Mouse (Mus musculus): ENCODE measurements at regions not wholly inside any gene's neighbourhood (a gene's known extent, or its start where the extent isn't known, plus 50 kb on each side); places are given as distances from the start of the nearest gene placed in this dataset.

DNA sequence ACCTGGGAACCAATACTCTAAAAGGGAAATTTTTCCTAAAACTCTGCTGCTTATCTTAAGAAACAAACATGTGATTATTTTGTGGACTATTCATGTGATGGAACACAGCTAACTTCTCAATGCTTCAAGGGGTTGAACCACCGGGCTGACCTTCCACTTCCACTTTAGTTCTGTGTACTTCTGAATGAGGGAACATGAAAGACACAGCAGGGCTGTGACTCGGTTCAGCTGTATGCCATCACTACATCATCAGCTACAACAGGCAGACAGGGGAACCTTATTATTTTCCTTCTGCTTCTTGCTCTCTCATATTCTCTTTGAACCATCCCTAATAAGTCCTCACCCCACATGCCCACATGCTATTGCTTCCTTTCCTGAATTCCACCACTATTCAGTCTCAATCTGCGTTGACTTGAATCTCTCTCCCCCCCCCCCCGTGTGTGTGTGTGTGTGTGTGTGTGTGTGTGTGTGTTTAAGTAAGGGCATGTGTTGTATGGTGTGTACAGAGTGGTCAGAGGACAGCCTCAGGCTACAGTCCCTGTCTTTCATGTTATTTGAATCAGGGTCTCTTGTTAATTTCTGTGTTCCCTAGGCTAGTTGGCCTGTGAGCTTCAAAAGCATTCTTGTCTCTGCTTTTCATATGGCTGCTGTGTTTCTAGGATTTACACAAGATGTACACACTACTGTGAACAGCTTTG lies 485.7 kb downstream of the Lmo7 start:
- TF ChIP-seq POLR2A (IDR thresholded peaks at IDR 0.05; ENCODE audit: low read depth, low read length) = no peak
- no peak for TF ChIP-seq CTCF (IDR thresholded peaks at IDR 0.05; ENCODE audit: extremely low read depth, insufficient read depth, insufficient read length, insufficient replicate concordance)
- no peak overlapping the region for H3K4me3 ChIP-seq (ENCODE audit: extremely low read depth, insufficient read depth, insufficient read length)
- no peaks in the 10 kb centered on the region for H3K4me1 ChIP-seq (ENCODE audit: control insufficient read depth, insufficient read depth, insufficient read length)
- 78% methylated on average over 4 of the region's 4 CpGs for WGBS
- no peaks in the 10 kb centered on the region for H3K27me3 ChIP-seq (ENCODE audit: control insufficient read depth, insufficient read depth, low read length)
- no peak for DNase-seq (ENCODE audit: low read depth in 1 of 2, low spot score in 2 of 2)
- H3K27ac ChIP-seq (ENCODE audit: insufficient read depth, low read length) = no peak overlapping the region
- H3K36me3 ChIP-seq (ENCODE audit: control insufficient read depth, insufficient read depth, low read length) = no peaks in the 10 kb centered on the region

DNA sequence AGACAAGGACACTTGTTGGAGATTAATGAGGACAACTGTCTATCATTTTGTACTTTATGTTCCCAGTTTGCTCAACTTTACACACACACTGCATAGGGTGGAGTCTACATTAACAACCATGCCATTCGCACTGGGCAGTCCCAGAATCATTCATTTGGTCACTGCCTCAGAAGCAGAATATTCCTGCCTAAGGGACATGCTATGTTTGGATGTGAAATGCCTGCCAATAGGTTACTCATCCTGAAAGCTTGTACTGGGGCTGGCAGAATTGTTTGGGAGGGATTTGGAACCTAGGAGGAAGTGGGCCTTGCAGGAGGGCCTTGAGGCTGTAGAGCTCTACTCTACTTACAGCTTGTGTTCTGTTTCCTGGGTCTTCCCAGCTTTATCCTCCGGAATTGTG lies 482.3 kb downstream of the Lmo7 start:
- TF ChIP-seq POLR2A (IDR thresholded peaks at IDR 0.05; ENCODE audit: low read depth, low read length) (no peak), CTCF (IDR thresholded peaks at IDR 0.05; ENCODE audit: extremely low read depth, insufficient read depth, insufficient read length, insufficient replicate concordance) (no peak)
- Histone ChIP-seq H3K36me3 (ENCODE audit: control insufficient read depth, insufficient read depth, low read length) (no peaks in the 10 kb centered on the region), H3K4me1 (ENCODE audit: control insufficient read depth, insufficient read depth, insufficient read length) (no peaks in the 10 kb centered on the region), H3K27ac (ENCODE audit: insufficient read depth, low read length) (no peak overlapping the region), H3K4me3 (ENCODE audit: extremely low read depth, insufficient read depth, insufficient read length) (no peak overlapping the region), H3K27me3 (ENCODE audit: control insufficient read depth, insufficient read depth, low read length) (no peaks in the 10 kb centered on the region)
- DNase-seq (ENCODE audit: low read depth in 1 of 2, low spot score in 2 of 2) = no peak
- 81% methylated on average over 2 of the region's 2 CpGs for WGBS

DNA sequence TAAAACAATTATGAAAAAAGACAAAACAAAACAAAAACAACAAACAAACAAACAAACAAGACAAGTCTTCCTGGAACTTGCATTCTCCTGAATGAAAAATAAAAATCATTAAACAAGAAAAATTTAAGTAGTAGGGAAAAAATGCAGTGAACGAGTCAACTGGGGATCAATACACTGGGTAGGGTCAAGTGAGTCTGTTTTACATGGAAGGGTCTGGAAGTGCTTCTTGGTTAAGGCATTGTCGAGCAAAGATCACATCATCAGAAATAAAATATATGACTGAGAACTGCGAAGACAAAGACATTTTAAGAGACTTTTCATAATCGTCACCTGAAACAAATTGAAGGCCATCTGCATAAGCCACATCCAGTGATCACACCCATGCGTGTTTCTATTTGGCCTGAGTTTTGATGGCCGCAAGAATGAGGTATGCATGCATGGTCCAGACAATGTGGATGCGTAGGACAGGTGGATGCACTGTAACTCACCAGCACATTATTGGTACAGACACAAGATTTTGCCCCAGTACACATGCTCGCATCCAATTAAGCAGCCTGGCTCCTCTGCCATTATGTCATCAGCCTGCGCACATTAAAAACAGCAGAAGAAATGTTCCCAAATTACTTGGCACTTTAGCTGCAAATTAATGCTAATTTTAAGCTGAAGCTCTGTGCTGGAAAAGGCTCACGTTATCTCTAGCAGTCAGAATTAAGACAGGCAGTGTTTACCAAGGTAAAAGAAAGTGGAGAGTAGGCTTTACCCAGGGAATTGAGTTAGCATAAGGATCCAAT lies 475.3 kb downstream of the Lmo7 start:
- no peaks in the 10 kb centered on the region for H3K27me3 ChIP-seq (ENCODE audit: control insufficient read depth, insufficient read depth, low read length)
- no peaks in the 10 kb centered on the region for H3K36me3 ChIP-seq (ENCODE audit: control insufficient read depth, insufficient read depth, low read length)
- WGBS = 84% methylated on average over 10 of the region's 10 CpGs
- TF ChIP-seq POLR2A (IDR thresholded peaks at IDR 0.05; ENCODE audit: low read depth, low read length) = no peak
- TF ChIP-seq CTCF (IDR thresholded peaks at IDR 0.05; ENCODE audit: extremely low read depth, insufficient read depth, insufficient read length, insufficient replicate concordance) = no peak
- no peak overlapping the region for H3K4me3 ChIP-seq (ENCODE audit: extremely low read depth, insufficient read depth, insufficient read length)
- no peak overlapping the region for H3K27ac ChIP-seq (ENCODE audit: insufficient read depth, low read length)
- no peaks in the 10 kb centered on the region for H3K4me1 ChIP-seq (ENCODE audit: control insufficient read depth, insufficient read depth, insufficient read length)
- no peak for DNase-seq (ENCODE audit: low read depth in 1 of 2, low spot score in 2 of 2)

DNA sequence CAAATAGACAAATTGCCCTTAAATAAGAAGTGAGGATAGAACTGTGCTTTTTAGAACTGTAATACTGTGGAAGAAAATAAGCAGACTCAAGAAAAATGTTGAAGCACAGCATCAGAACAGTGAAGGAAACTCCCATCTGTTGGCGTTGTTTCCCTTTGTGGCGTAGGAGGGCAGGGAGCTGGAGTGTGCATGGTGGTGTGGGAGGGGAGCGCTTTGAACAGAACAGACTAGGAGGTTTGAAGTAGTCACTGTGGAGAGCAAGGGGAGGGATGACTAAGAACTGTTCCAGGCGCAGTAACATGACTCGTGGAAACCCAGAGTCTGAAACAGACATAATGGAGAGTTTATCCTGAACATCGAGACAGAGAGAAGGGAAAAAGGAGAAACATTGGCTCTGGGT lies 469.7 kb downstream of the Lmo7 start:
- H3K27me3 ChIP-seq (ENCODE audit: control insufficient read depth, insufficient read depth, low read length) = no peaks in the 10 kb centered on the region
- TF ChIP-seq POLR2A (IDR thresholded peaks at IDR 0.05; ENCODE audit: low read depth, low read length) (no peak), CTCF (IDR thresholded peaks at IDR 0.05; ENCODE audit: extremely low read depth, insufficient read depth, insufficient read length, insufficient replicate concordance) (no peak)
- H3K4me1 ChIP-seq (ENCODE audit: control insufficient read depth, insufficient read depth, insufficient read length) = no peaks in the 10 kb centered on the region
- no peak overlapping the region for H3K27ac ChIP-seq (ENCODE audit: insufficient read depth, low read length)
- DNase-seq (ENCODE audit: low read depth in 1 of 2, low spot score in 2 of 2) = no peak
- no peak overlapping the region for H3K4me3 ChIP-seq (ENCODE audit: extremely low read depth, insufficient read depth, insufficient read length)
- 81% methylated on average over 6 of the region's 6 CpGs for WGBS
- H3K36me3 ChIP-seq (ENCODE audit: control insufficient read depth, insufficient read depth, low read length) = no peaks in the 10 kb centered on the region

DNA sequence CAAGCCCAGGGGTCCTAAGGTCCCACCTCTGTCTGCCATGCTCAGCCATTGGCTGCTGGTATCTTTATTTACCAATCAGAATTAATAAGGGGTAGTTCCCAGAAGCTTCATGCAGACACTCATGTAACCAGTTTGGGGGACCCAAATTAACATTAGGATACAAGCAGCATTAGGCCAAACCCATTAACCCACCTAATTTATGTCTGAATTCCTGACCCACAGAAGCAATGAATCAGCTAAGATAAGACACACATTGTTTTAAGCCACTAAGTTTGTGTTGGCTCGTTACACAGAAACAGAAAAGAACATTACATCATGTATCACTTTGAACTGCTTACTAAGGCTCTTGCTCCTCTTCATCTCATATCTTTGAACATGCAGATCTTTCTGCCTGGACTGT lies 461.0 kb downstream of the Lmo7 start:
- Histone ChIP-seq H3K36me3 (ENCODE audit: control insufficient read depth, insufficient read depth, low read length) (no peaks in the 10 kb centered on the region), H3K4me1 (ENCODE audit: control insufficient read depth, insufficient read depth, insufficient read length) (no peaks in the 10 kb centered on the region), H3K27me3 (ENCODE audit: control insufficient read depth, insufficient read depth, low read length) (no peaks in the 10 kb centered on the region), H3K27ac (ENCODE audit: insufficient read depth, low read length) (no peak overlapping the region), H3K4me3 (ENCODE audit: extremely low read depth, insufficient read depth, insufficient read length) (no peak overlapping the region)
- TF ChIP-seq CTCF (IDR thresholded peaks at IDR 0.05; ENCODE audit: extremely low read depth, insufficient read depth, insufficient read length, insufficient replicate concordance) = no peak
- TF ChIP-seq POLR2A (IDR thresholded peaks at IDR 0.05; ENCODE audit: low read depth, low read length) = no peak
- 71% methylated on average over 1 of the region's 1 CpGs for WGBS
- no peak for DNase-seq (ENCODE audit: low read depth in 1 of 2, low spot score in 2 of 2)

DNA sequence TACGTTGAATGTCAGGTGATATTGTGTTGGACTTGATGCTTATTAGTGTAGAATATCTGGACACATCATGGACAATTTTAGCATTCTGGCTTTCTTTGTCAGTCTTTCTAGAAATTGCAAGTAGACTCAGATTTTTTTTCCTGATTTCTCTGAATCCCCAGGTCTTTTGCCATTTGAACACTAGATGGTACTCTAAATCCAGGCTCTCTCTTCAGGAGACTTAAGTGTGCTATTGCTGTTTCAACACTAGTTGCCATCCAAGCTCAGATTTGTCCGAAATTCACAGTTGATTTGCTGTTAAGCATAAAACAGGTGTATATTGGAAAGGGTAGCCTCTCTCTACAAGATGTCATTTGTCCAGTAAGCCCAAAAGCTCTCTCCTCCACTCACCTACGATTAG lies 451.5 kb downstream of the Lmo7 start:
- Histone ChIP-seq H3K27me3 (ENCODE audit: control insufficient read depth, insufficient read depth, low read length) (no peaks in the 10 kb centered on the region), H3K4me3 (ENCODE audit: extremely low read depth, insufficient read depth, insufficient read length) (no peak overlapping the region), H3K27ac (ENCODE audit: insufficient read depth, low read length) (no peak overlapping the region), H3K4me1 (ENCODE audit: control insufficient read depth, insufficient read depth, insufficient read length) (no peaks in the 10 kb centered on the region), H3K36me3 (ENCODE audit: control insufficient read depth, insufficient read depth, low read length) (no peaks in the 10 kb centered on the region)
- DNase-seq (ENCODE audit: low read depth in 1 of 2, low spot score in 2 of 2) = no peak
- TF ChIP-seq POLR2A (IDR thresholded peaks at IDR 0.05; ENCODE audit: low read depth, low read length) (no peak), CTCF (IDR thresholded peaks at IDR 0.05; ENCODE audit: extremely low read depth, insufficient read depth, insufficient read length, insufficient replicate concordance) (no peak)
- 80% methylated on average over 3 of the region's 3 CpGs for WGBS

DNA sequence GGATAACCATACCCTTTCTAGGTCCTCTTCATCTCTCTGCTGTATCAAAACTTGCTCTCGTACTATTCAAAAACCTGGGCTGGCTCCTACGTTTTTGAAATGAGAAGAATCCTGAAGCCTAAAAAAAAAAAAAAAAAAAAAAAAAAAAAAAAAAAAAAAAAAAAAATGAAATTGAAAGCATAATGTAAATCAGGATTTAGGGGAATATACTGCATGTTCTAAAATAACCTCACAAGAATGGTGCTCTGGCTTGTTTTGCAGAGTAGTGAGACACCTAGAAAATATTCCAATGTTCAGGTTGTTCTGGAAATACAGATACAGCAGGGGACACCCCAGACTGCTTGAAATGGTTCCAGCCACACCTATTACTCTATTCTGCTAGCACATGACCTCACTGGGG lies 442.0 kb downstream of the Lmo7 start:
- no peak for DNase-seq (ENCODE audit: low read depth in 1 of 2, low spot score in 2 of 2)
- H3K27me3 ChIP-seq (ENCODE audit: control insufficient read depth, insufficient read depth, low read length) = no peaks in the 10 kb centered on the region
- no peaks in the 10 kb centered on the region for H3K36me3 ChIP-seq (ENCODE audit: control insufficient read depth, insufficient read depth, low read length)
- H3K4me1 ChIP-seq (ENCODE audit: control insufficient read depth, insufficient read depth, insufficient read length) = no peaks in the 10 kb centered on the region
- 81% methylated on average over 2 of the region's 2 CpGs for WGBS
- H3K4me3 ChIP-seq (ENCODE audit: extremely low read depth, insufficient read depth, insufficient read length) = no peak overlapping the region
- TF ChIP-seq CTCF (IDR thresholded peaks at IDR 0.05; ENCODE audit: extremely low read depth, insufficient read depth, insufficient read length, insufficient replicate concordance) = no peak
- TF ChIP-seq POLR2A (IDR thresholded peaks at IDR 0.05; ENCODE audit: low read depth, low read length) = no peak
- H3K27ac ChIP-seq (ENCODE audit: insufficient read depth, low read length) = no peak overlapping the region
